Mouse (Mus musculus) embryonic fibroblast, embryonic 13.5 days (primary cell): ENCODE measurements around the gene Nkd2.

Experiments used
- CTCF ChIP-seq: IDR thresholded peaks from 2 replicates; pipeline ENCODE4 v1.5.1; 2011; ENCODE audit warnings: mild to moderate bottlenecking, control low read depth, low read length, moderate library complexity, borderline replicate concordance; ENCODE audit not compliant: insufficient read depth
- POLR2A ChIP-seq: IDR thresholded peaks from 2 replicates; pipeline ENCODE4 v1.6.1; 2011; ENCODE audit warnings: low read depth, mild to moderate bottlenecking, control low read depth, low read length, moderate library complexity

DNA sequence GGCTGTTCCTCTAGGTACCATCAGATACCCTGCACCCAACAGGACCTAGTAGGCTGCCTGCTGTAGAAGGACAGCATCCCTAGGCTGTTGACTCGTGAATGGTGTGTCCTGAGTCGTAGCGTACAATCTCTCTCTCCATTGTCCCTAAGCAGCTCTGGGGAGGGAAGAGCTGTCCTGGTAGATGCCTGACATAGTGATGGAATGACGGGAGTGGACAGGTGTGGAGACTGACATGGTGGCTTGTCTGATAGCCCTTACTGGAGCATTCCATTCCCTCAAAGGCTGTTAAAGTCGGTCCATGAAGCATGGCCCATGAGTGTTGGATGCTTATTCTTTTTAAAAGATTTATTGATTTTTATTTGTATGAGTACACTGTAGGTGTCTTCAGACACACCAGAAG is 42.5 kb downstream of the Nkd2 start:
- TF ChIP-seq CTCF: no peak
- no peak for TF ChIP-seq POLR2A
